ENCODE assay signal across 16 mouse cellular contexts in the genomic region with DNA sequence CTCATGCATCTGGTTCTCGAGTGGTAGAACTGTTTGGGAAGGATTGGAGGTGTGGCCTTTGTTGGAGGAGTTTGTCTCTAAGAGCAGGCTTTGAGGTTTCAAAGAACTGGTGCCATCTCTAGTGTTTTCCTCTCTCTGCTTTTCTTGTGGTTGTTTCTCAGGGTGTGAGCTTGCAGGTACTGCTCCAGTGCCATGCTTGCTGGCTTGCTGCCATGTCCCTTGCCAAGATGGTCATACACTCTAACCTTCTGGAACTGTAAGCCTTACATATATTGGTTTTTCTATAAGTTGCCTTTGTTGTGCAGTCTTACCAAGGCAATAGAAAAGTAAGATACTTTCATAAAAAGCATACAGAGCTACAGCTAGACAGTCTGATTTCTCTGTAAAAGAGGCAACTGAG.
A peak's percentile ranks its signal among the peaks of the same experiment; 100 is the strongest.
DNase-seq lines count a peak whose midpoint lies in the region; ATAC-seq lines count a peak whose summit lies in the region.
"Had no signal": no experiment of that assay in that cellular context is flagged by ENCODE, and none has a peak within 500 bp of the region (broad histone marks: within the 10 kb centered on the region; RNA-seq: fewer than 3 reads in every experiment).

No protein-coding gene starts in this region.

- DNase-seq in cerebellum, postnatal 14 days = peak; percentile 63 to 66
- DNase-seq in kidney, postnatal 10 days = peak; percentile 11
- no peak for DNase-seq in kidney, postnatal 36 days
- peak; percentile 26 for DNase-seq in ZHBTc4 (ENCODE audit: low read depth, low spot score)
- peak; percentile 3 for DNase-seq in limb, embryonic 10.5 days (ENCODE audit: low spot score)
- no peak for DNase-seq in embryonic facial prominence, embryonic 10.5 days (ENCODE audit: low spot score)
- DNase-seq: adrenal gland, adult 8-10 months; adrenal gland, postnatal 14 days; adrenal gland, postnatal 36 days had no signal

- no peaks in the 10 kb centered on the region for H3K36me3 ChIP-seq in limb, embryonic 10.5 days
- H3K36me3 ChIP-seq in embryonic facial prominence, embryonic 10.5 days (replicated peaks) = no peaks in the 10 kb centered on the region
- H3K36me3 ChIP-seq: embryonic facial prominence, embryonic 13.5 days; embryonic facial prominence, embryonic 15.5 days; forebrain, embryonic 10.5 days; forebrain, embryonic 12.5 days had no signal

- H3K4me1 ChIP-seq in limb, embryonic 10.5 days = no peaks in the 10 kb centered on the region
- peaks cover 18% of the 10 kb centered on the region for H3K4me1 ChIP-seq in embryonic facial prominence, embryonic 10.5 days
- H3K4me1 ChIP-seq: embryonic facial prominence, embryonic 15.5 days had no signal

- H3K9me3 ChIP-seq in limb, embryonic 10.5 days (replicated peaks) = no peaks in the 10 kb centered on the region
- H3K9me3 ChIP-seq in embryonic facial prominence, embryonic 10.5 days = no peaks in the 10 kb centered on the region
- H3K9me3 ChIP-seq: embryonic facial prominence, embryonic 13.5 days; embryonic facial prominence, embryonic 15.5 days; forebrain, embryonic 10.5 days; forebrain, embryonic 12.5 days had no signal

- ATAC-seq in cerebellum, adult (ENCODE audit: insufficient number of reproducible peaks, low FRiP score, low TSS enrichment) = no peak
- ATAC-seq: activated CD4-positive, CD25-positive, alpha-beta regulatory T cell, adult 4 months had no signal

- H3K27ac ChIP-seq in limb, embryonic 10.5 days = no peak overlapping the region
- no peak overlapping the region for H3K27ac ChIP-seq in embryonic facial prominence, embryonic 10.5 days (replicated peaks)
- H3K27ac ChIP-seq: embryonic facial prominence, embryonic 13.5 days; embryonic facial prominence, embryonic 15.5 days; forebrain, embryonic 10.5 days had no signal

- WGBS in limb, embryonic 10.5 days = 81% methylated on average over 1 of the region's 1 CpGs
- 82% methylated on average over 1 of the region's 1 CpGs for WGBS in embryonic facial prominence, embryonic 10.5 days

- H3K4me3 ChIP-seq in limb, embryonic 10.5 days = no peak overlapping the region
- no peak overlapping the region for H3K4me3 ChIP-seq in embryonic facial prominence, embryonic 10.5 days
- H3K4me3 ChIP-seq: embryonic facial prominence, embryonic 13.5 days; embryonic facial prominence, embryonic 15.5 days; erythroblast, embryonic 14.5 days; forebrain, embryonic 10.5 days; forebrain, embryonic 12.5 days had no signal

- H3K27me3 ChIP-seq in limb, embryonic 10.5 days (ENCODE audit: low read depth, poor library complexity, severe bottlenecking) = no peaks in the 10 kb centered on the region
- peaks cover 5% of the 10 kb centered on the region; the same call in 1 of the 2 replicates for H3K27me3 ChIP-seq in embryonic facial prominence, embryonic 10.5 days (replicated peaks; ENCODE audit: low read depth, poor library complexity, severe bottlenecking)
- H3K27me3 ChIP-seq: embryonic facial prominence, embryonic 13.5 days; embryonic facial prominence, embryonic 15.5 days had no signal

Comparison
In these comparisons a context has a peak if more than half of its experiments do, and no peak if none do; other contexts are left out.
1. DNase-seq: peak in cerebellum, postnatal 14 days (2 of 2), kidney, postnatal 10 days (single experiment), ZHBTc4 (single experiment) and limb, embryonic 10.5 days (single experiment); none in kidney, postnatal 36 days (0 of 2) and embryonic facial prominence, embryonic 10.5 days (single experiment).